Mouse (Mus musculus): ENCODE measurements at regions not wholly inside any gene's neighbourhood (a gene's known extent, or its start where the extent isn't known, plus 50 kb on each side); places are given as distances from the start of the nearest gene placed in this dataset.

- Histone ChIP-seq H3K4me3 (ENCODE audit: insufficient read depth in 1 of 2, low read depth in 2 of 2, low read length in 2 of 2) (no peak overlapping the region), H3K27me3 (ENCODE audit: control insufficient read depth, insufficient read depth, low read length) (no peaks in the 10 kb centered on the region), H3K9ac (replicated peaks) (no peak overlapping the region), H3K27ac (no peak overlapping the region), H3K4me2 (ENCODE audit: low read depth) (no peak overlapping the region), H3K36me3 (replicated peaks; ENCODE audit: control insufficient read depth, insufficient read depth, low read depth) (no peaks in the 10 kb centered on the region), H3K9me3 (ENCODE audit: control insufficient read depth, low read length) (no peaks in the 10 kb centered on the region), H3K4me1 (replicated peaks; ENCODE audit: control insufficient read depth in 2 of 2, insufficient read depth in 2 of 2, low read length in 1 of 2) (no peaks in the 10 kb centered on the region)
- WGBS (ENCODE audit: insufficient replicate concordance), result 50% methylated on average over 5 of the region's 5 CpGs
- no peak for TF ChIP-seq EP300 (IDR thresholded peaks at IDR 0.05; ENCODE audit: low read depth)
- no peak for TF ChIP-seq CTCF (IDR thresholded peaks at IDR 0.05; ENCODE audit: low read depth)
- ATAC-seq (ENCODE audit: insufficient read depth), result no peak
- no peak for DNase-seq (ENCODE audit: low read depth in 3 of 3, low spot score in 3 of 3)
Observed at GRCm38 (mm10) chr1:22206935-22207334, 245.2 kb upstream of the Kcnq5 start.

GRCm38 (mm10) chr1:22167621-22168181 is 206.0 kb upstream of the Kcnq5 start:
- TF ChIP-seq CTCF (IDR thresholded peaks at IDR 0.05; ENCODE audit: low read depth), result no peak
- TF ChIP-seq EP300 (IDR thresholded peaks at IDR 0.05; ENCODE audit: low read depth), result no peak

GRCm38 (mm10) chr1:22136571-22137122 is 174.9 kb upstream of the Kcnq5 start:
- TF ChIP-seq CTCF (IDR thresholded peaks at IDR 0.05; ENCODE audit: low read depth) (no peak), EP300 (IDR thresholded peaks at IDR 0.05; ENCODE audit: low read depth) (no peak)
- ATAC-seq (ENCODE audit: insufficient read depth) (no peak), DNase-seq (ENCODE audit: low read depth in 3 of 3, low spot score in 3 of 3) (no peak)
- WGBS (ENCODE audit: insufficient replicate concordance), result 39% methylated on average over 4 of the region's 4 CpGs
- Histone ChIP-seq H3K4me1 (replicated peaks; ENCODE audit: control insufficient read depth in 2 of 2, insufficient read depth in 2 of 2, low read length in 1 of 2) (no peaks in the 10 kb centered on the region), H3K27me3 (ENCODE audit: control insufficient read depth, insufficient read depth, low read length) (no peaks in the 10 kb centered on the region), H3K4me3 (ENCODE audit: insufficient read depth in 1 of 2, low read depth in 2 of 2, low read length in 2 of 2) (no peak overlapping the region), H3K9ac (replicated peaks) (no peak overlapping the region), H3K27ac (no peak overlapping the region), H3K9me3 (ENCODE audit: control insufficient read depth, low read length) (no peaks in the 10 kb centered on the region), H3K36me3 (replicated peaks; ENCODE audit: control insufficient read depth, insufficient read depth, low read depth) (no peaks in the 10 kb centered on the region), H3K4me2 (ENCODE audit: low read depth) (no peak overlapping the region)

More at GRCm38 (mm10) chr1:22167621-22168181, 206.0 kb upstream of the Kcnq5 start:
- ATAC-seq (ENCODE audit: insufficient read depth), result no peak
- DNase-seq (ENCODE audit: low read depth in 3 of 3, low spot score in 3 of 3), result no peak
- no peaks in the 10 kb centered on the region for H3K9me3 ChIP-seq (ENCODE audit: control insufficient read depth, low read length)
- H3K4me3 ChIP-seq (ENCODE audit: insufficient read depth in 1 of 2, low read depth in 2 of 2, low read length in 2 of 2), result no peak overlapping the region
- 58% methylated on average over 4 of the region's 4 CpGs for WGBS (ENCODE audit: insufficient replicate concordance)
- H3K27ac ChIP-seq, result no peak overlapping the region
- H3K27me3 ChIP-seq (ENCODE audit: control insufficient read depth, insufficient read depth, low read length), result no peaks in the 10 kb centered on the region
- H3K4me1 ChIP-seq (replicated peaks; ENCODE audit: control insufficient read depth in 2 of 2, insufficient read depth in 2 of 2, low read length in 1 of 2), result no peaks in the 10 kb centered on the region
- H3K9ac ChIP-seq (replicated peaks), result no peak overlapping the region
- H3K4me2 ChIP-seq (ENCODE audit: low read depth), result no peak overlapping the region
- H3K36me3 ChIP-seq (replicated peaks; ENCODE audit: control insufficient read depth, insufficient read depth, low read depth), result no peaks in the 10 kb centered on the region

GRCm38 (mm10) chr1:22118266-22118772 is 156.6 kb upstream of the Kcnq5 start:
- no peak overlapping the region for H3K9ac ChIP-seq (replicated peaks)
- ATAC-seq (ENCODE audit: insufficient read depth) (no peak), DNase-seq (ENCODE audit: low read depth in 3 of 3, low spot score in 3 of 3) (no peak)
- H3K27me3 ChIP-seq (ENCODE audit: control insufficient read depth, insufficient read depth, low read length), result no peaks in the 10 kb centered on the region
- H3K4me3 ChIP-seq (ENCODE audit: insufficient read depth in 1 of 2, low read depth in 2 of 2, low read length in 2 of 2), result no peak overlapping the region
- H3K36me3 ChIP-seq (replicated peaks; ENCODE audit: control insufficient read depth, insufficient read depth, low read depth), result no peaks in the 10 kb centered on the region
- no peak overlapping the region for H3K27ac ChIP-seq
- WGBS (ENCODE audit: insufficient replicate concordance), result 64% methylated on average over 4 of the region's 4 CpGs
- H3K9me3 ChIP-seq (ENCODE audit: control insufficient read depth, low read length), result no peaks in the 10 kb centered on the region
- no peak for TF ChIP-seq CTCF (IDR thresholded peaks at IDR 0.05; ENCODE audit: low read depth)
- TF ChIP-seq EP300 (IDR thresholded peaks at IDR 0.05; ENCODE audit: low read depth), result no peak
- H3K4me2 ChIP-seq (ENCODE audit: low read depth), result no peak overlapping the region
- H3K4me1 ChIP-seq (replicated peaks; ENCODE audit: control insufficient read depth in 2 of 2, insufficient read depth in 2 of 2, low read length in 1 of 2), result no peaks in the 10 kb centered on the region

- no peak overlapping the region for H3K4me2 ChIP-seq (ENCODE audit: low read depth)
- H3K27me3 ChIP-seq (ENCODE audit: control insufficient read depth, insufficient read depth, low read length), result no peaks in the 10 kb centered on the region
- 48% methylated on average over 1 of the region's 1 CpGs for WGBS (ENCODE audit: insufficient replicate concordance)
- H3K27ac ChIP-seq, result no peak overlapping the region
- no peaks in the 10 kb centered on the region for H3K4me1 ChIP-seq (replicated peaks; ENCODE audit: control insufficient read depth in 2 of 2, insufficient read depth in 2 of 2, low read length in 1 of 2)
- no peaks in the 10 kb centered on the region for H3K36me3 ChIP-seq (replicated peaks; ENCODE audit: control insufficient read depth, insufficient read depth, low read depth)
- no peak overlapping the region for H3K4me3 ChIP-seq (ENCODE audit: insufficient read depth in 1 of 2, low read depth in 2 of 2, low read length in 2 of 2)
- no peaks in the 10 kb centered on the region for H3K9me3 ChIP-seq (ENCODE audit: control insufficient read depth, low read length)
- ATAC-seq (ENCODE audit: insufficient read depth), result no peak
- H3K9ac ChIP-seq (replicated peaks), result no peak overlapping the region
- TF ChIP-seq EP300 (IDR thresholded peaks at IDR 0.05; ENCODE audit: low read depth) (no peak), CTCF (IDR thresholded peaks at IDR 0.05; ENCODE audit: low read depth) (no peak)
- no peak for DNase-seq (ENCODE audit: low read depth in 3 of 3, low spot score in 3 of 3)
Observed at GRCm38 (mm10) chr1:22116466-22116865, 154.7 kb upstream of the Kcnq5 start.
